Mouse (Mus musculus) hindbrain, postnatal 0 days (tissue): Measurements from ENCODE around the gene Zmym3. TPM values are rescaled to one million over a fixed set of nuclear protein-coding genes. Genes with fewer than 3 reads are reported as not detected.

Source experiments
- ATAC-seq: fragments of 200-750 bp; cut with Nextera tagmentation; 2 replicates; pipeline ENCODE4 v1.8.0; 2017; ENCODE audit warnings: mild to moderate bottlenecking, moderate TSS enrichment, moderate library complexity
- DNase-seq: peaks from one replicate; pipeline ENCODE4 v3.0.0-alpha.2; 2015; ENCODE audit warnings: low spot score
- H3K27ac ChIP-seq: fragments of 300-500 bp; sonication (generic); 2 replicates; pipeline ENCODE4 v1.5.1; 2014; ENCODE audit warnings: mild to moderate bottlenecking
- H3K27me3 ChIP-seq: fragments of 300-500 bp; sonication (generic); 2 replicates; pipeline ENCODE4 v1.6.1; 2014; ENCODE audit warnings: low read length, mixed read lengths; ENCODE audit not compliant: insufficient read depth
- H3K36me3 ChIP-seq: fragments of 300-500 bp; sonication (generic); 2 replicates; pipeline ENCODE4 v1.6.1; 2014; ENCODE audit warnings: low read length, mixed read lengths; ENCODE audit not compliant: insufficient read depth
- H3K4me1 ChIP-seq: fragments of 300-500 bp; sonication (generic); 2 replicates; pipeline ENCODE4 v1.6.1; 2014; ENCODE audit warnings: antibody characterized with exemption, low read length, mixed read lengths; ENCODE audit not compliant: insufficient read depth
- H3K4me2 ChIP-seq: fragments of 300-500 bp; sonication (generic); 2 replicates; pipeline ENCODE4 v1.6.1; 2014; ENCODE audit warnings: low read depth, mild to moderate bottlenecking, low read length, moderate library complexity, mixed read lengths
- H3K4me3 ChIP-seq: fragments of 300-500 bp; sonication (generic); 2 replicates; pipeline ENCODE4 v1.5.1; 2014; ENCODE audit warnings: low read length
- H3K9ac ChIP-seq: fragments of 300-500 bp; sonication (generic); replicated peaks from 2 replicates; pipeline ENCODE4 v1.6.1; 2014; ENCODE audit warnings: mild to moderate bottlenecking, low read length, moderate library complexity, mixed read lengths
- H3K9me3 ChIP-seq: fragments of 300-500 bp; sonication (generic); 2 replicates; pipeline ENCODE4 v1.6.1; 2016; ENCODE audit warnings: low read length, mixed read lengths
- CTCF ChIP-seq: IDR thresholded peaks from 2 replicates; pipeline ENCODE4 v1.5.1; 2016; ENCODE audit warnings: antibody characterized with exemption, control low read depth, low read depth
- WGBS: fragments of 180-500 bp; shearing (Covaris S2); extraction: QIAGEN DNeasy Blood & Tissue Kit; methylation state at CpG from one replicate; pipeline ENCODE4 v1.1.7; 2014; 5-methylcytosine and 5-hydroxymethylcytosine counted together
- polyA plus RNA-seq: library from polyadenylated mRNA; unstranded; fragments of >200 nt; fragmentation: Nextera tagmentation; extraction: Ambion mirVana; gene quantifications from 2 replicates; pipeline ENCODE4 v1.2.1, GENCODE M21; 2015
- total RNA-seq: library from RNA; depleted of rRNA; stranded (reverse); fragments of >200 nt; gene quantifications from 2 replicates; pipeline ENCODE4 v1.2.3, GENCODE M21; 2014

Gene Zmym3
- total and polyA plus RNA-seq, 2 experiments from 2014 or later, result 91.9 to 208 TPM

DNA sequence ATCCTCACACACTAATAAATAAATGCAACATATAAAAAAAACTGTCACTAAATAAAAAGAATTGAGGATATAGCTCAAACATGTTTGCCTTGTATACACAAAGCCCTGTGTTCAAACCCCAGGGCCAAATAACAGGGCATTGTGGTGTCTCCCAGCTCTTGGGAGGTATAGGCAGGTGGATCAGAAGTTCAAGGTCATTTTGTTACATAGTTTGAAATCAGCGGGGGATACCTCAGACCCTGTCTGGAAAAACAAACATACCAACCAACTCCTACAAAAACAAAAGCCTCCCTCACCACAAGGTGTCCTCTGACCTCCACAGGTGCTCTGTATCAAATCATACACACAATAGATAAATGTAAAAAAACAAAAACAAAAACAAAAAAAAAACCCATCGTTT is 26.3 kb downstream of the Zmym3 start:
- H3K4me1 ChIP-seq, result no peaks in the 10 kb centered on the region
- H3K4me3 ChIP-seq, result no peak overlapping the region
- H3K36me3 ChIP-seq, result no peaks in the 10 kb centered on the region
- no peaks in the 10 kb centered on the region for H3K27me3 ChIP-seq
- ATAC-seq (no peak), DNase-seq (no peak)
- no peak overlapping the region for H3K27ac ChIP-seq
- H3K4me2 ChIP-seq, result no peak overlapping the region
- H3K9me3 ChIP-seq, result no peaks in the 10 kb centered on the region
- WGBS, result 65% methylated on average over 2 of the region's 2 CpGs
- no peak overlapping the region for H3K9ac ChIP-seq
- no peak for TF ChIP-seq CTCF

- no peak overlapping the region for H3K27ac ChIP-seq
- no peaks in the 10 kb centered on the region for H3K4me1 ChIP-seq
- no peak for TF ChIP-seq CTCF
- no peaks in the 10 kb centered on the region for H3K27me3 ChIP-seq
- no peaks in the 10 kb centered on the region for H3K36me3 ChIP-seq
- WGBS, result 43% methylated on average over 5 of the region's 5 CpGs
- no peak overlapping the region for H3K4me2 ChIP-seq
- H3K9me3 ChIP-seq, result no peaks in the 10 kb centered on the region
- DNase-seq (peak; percentile 45), ATAC-seq (peak; percentile 22; the same call in 1 of the 2 replicates)
- H3K9ac ChIP-seq, result no peak overlapping the region
- H3K4me3 ChIP-seq, result no peak overlapping the region
These were observed 31.6 kb downstream of the Zmym3 start for GRCm38 (mm10) chrX:101388866-101389537.

- Histone ChIP-seq H3K4me2 (no peak overlapping the region), H3K9me3 (no peaks in the 10 kb centered on the region), H3K4me1 (no peaks in the 10 kb centered on the region), H3K4me3 (no peak overlapping the region), H3K27me3 (no peaks in the 10 kb centered on the region), H3K27ac (no peak overlapping the region), H3K36me3 (no peaks in the 10 kb centered on the region), H3K9ac (no peak overlapping the region)
- no peak for TF ChIP-seq CTCF
- no peak for DNase-seq
- WGBS, result 47% methylated on average over 4 of the region's 4 CpGs
- no peak for ATAC-seq
These were observed 34.4 kb downstream of the Zmym3 start for GRCm38 (mm10) chrX:101386222-101386621.

DNA sequence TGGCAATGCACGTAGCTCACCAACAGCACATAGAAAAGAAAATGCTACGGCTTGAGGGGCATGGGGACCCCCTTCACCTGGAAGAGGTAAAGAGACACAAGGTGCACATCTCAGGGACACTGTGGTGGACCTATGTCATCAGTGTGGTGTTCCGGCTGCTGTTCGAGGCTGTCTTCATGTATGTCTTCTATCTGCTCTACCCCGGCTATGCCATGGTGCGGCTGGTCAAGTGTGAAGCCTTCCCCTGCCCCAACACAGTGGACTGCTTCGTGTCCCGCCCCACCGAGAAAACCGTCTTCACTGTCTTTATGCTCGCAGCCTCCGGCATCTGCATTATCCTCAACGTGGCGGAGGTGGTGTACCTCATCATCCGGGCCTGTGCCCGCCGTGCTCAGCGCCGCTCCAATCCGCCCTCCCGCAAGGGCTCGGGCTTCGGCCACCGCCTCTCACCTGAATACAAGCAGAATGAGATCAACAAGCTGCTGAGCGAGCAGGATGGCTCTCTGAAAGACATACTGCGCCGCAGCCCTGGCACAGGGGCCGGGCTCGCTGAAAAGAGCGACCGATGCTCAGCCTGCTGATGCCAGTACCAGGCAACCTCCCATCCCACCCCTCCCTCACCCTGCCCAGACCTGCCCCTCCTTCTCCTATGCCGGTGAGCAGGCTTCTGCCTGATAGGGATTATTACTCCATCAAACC is 36.1 kb downstream of the Zmym3 start:
- ATAC-seq, result peak; percentile 80
- no peak for TF ChIP-seq CTCF
- DNase-seq, result peak; percentile 25
- peak overlapping the region; percentile 23 for H3K4me3 ChIP-seq
- no peaks in the 10 kb centered on the region for H3K9me3 ChIP-seq
- H3K9ac ChIP-seq, result peak overlapping the region; percentile 33; the same call in 1 of the 2 replicates
- WGBS, result 24% methylated on average over 32 of the region's 32 CpGs
- H3K4me1 ChIP-seq, result no peaks in the 10 kb centered on the region
- H3K4me2 ChIP-seq, result peak overlapping the region; percentile 48
- H3K27me3 ChIP-seq, result no peaks in the 10 kb centered on the region
- H3K27ac ChIP-seq, result peak overlapping the region; percentile 45; the same call in 1 of the 2 replicates
- H3K36me3 ChIP-seq, result no peaks in the 10 kb centered on the region

- Histone ChIP-seq H3K9ac (no peak overlapping the region), H3K27ac (no peak overlapping the region), H3K4me1 (no peaks in the 10 kb centered on the region), H3K4me3 (no peak overlapping the region), H3K9me3 (no peaks in the 10 kb centered on the region), H3K27me3 (no peaks in the 10 kb centered on the region), H3K4me2 (no peak overlapping the region), H3K36me3 (no peaks in the 10 kb centered on the region)
- ATAC-seq (peak; percentile 18; the same call in 1 of the 2 replicates), DNase-seq (no peak)
- WGBS, result 36% methylated on average over 18 of the region's 18 CpGs
- no peak for TF ChIP-seq CTCF
These were observed 37.2 kb downstream of the Zmym3 start for GRCm38 (mm10) chrX:101383455-101383854.

GRCm38 (mm10) chrX:101379744-101380143 is 40.9 kb downstream of the Zmym3 start:
- no peaks in the 10 kb centered on the region for H3K4me1 ChIP-seq
- H3K9ac ChIP-seq, result no peak overlapping the region
- no peaks in the 10 kb centered on the region for H3K9me3 ChIP-seq
- H3K4me3 ChIP-seq, result no peak overlapping the region
- H3K4me2 ChIP-seq, result no peak overlapping the region
- TF ChIP-seq CTCF, result no peak
- DNase-seq (no peak), ATAC-seq (no peak)
- no peaks in the 10 kb centered on the region for H3K27me3 ChIP-seq
- H3K36me3 ChIP-seq, result no peaks in the 10 kb centered on the region
- no peak overlapping the region for H3K27ac ChIP-seq
- WGBS, result 67% methylated on average over 1 of the region's 1 CpGs

DNA sequence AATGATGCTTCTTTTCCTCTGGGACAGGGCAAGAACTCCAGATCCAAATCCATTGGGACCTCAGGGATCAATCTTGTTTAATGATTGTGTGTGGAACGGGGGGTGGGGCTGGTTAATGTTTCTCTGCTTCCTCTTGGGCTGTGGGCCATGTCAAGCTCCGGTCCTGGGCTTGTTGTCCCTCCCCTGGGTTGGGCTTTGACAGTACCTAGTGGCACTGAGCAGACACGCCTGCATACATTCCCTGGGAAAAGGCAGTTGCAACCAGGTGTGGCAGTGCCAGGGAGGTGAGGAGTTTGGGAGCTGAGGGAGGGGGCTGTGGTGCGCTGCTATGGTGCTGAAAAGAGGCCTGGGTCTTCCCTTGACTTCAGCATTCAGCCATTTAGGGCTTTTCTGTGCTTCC is 43.6 kb downstream of the Zmym3 start:
- Histone ChIP-seq H3K36me3 (no peaks in the 10 kb centered on the region), H3K4me3 (no peak overlapping the region), H3K27me3 (no peaks in the 10 kb centered on the region), H3K9me3 (no peaks in the 10 kb centered on the region), H3K9ac (no peak overlapping the region), H3K4me1 (no peaks in the 10 kb centered on the region), H3K27ac (no peak overlapping the region), H3K4me2 (no peak overlapping the region)
- no peak for ATAC-seq
- WGBS, result 75% methylated on average over 4 of the region's 4 CpGs
- DNase-seq, result no peak
- no peak for TF ChIP-seq CTCF
